Mouse (Mus musculus) spleen, postnatal 14 days (tissue): ENCODE measurements at regions not wholly inside any gene's neighbourhood (a gene's known extent, or its start where the extent isn't known, plus 50 kb on each side); places are given as distances from the start of the nearest gene placed in this dataset.

ENCODE experiments used
- DNase-seq, 2 experiments: peaks; one replicate each; pipeline ENCODE4 v3.0.0; 2021 to 2022; ENCODE audit warnings: low spot score in 2 of 2

GRCm38 (mm10) chr3:131056893-131057660 is 53.2 kb upstream of the Lef1 start:
- DNase-seq: peak in 1 of 2 experiments; percentile 18

- DNase-seq: no peak
Measured at GRCm38 (mm10) chr3:131054241-131054972, 55.9 kb upstream of the Lef1 start.

GRCm38 (mm10) chr3:131047716-131048115 is 62.6 kb upstream of the Lef1 start:
- DNase-seq: no peak

GRCm38 (mm10) chr3:131046412-131046811 is 63.9 kb upstream of the Lef1 start:
- DNase-seq: no peak

GRCm38 (mm10) chr3:131040214-131040825 is 70.0 kb upstream of the Lef1 start:
- no peak for DNase-seq

- DNase-seq: no peak
Measured at GRCm38 (mm10) chr3:131037095-131037494, 73.2 kb upstream of the Lef1 start.

- DNase-seq: no peak
Measured at GRCm38 (mm10) chr3:131034774-131035173, 75.5 kb upstream of the Lef1 start.

- DNase-seq: no peak
Measured at GRCm38 (mm10) chr3:131026336-131026735, 83.9 kb upstream of the Lef1 start.

- DNase-seq: peak; percentile 21 to 34
Measured at GRCm38 (mm10) chr3:131019163-131019956, 90.9 kb upstream of the Lef1 start.

GRCm38 (mm10) chr3:131017899-131018298 is 92.4 kb upstream of the Lef1 start:
- no peak for DNase-seq

GRCm38 (mm10) chr3:131016104-131016503 is 94.2 kb upstream of the Lef1 start:
- DNase-seq: no peak

GRCm38 (mm10) chr3:131014092-131014716 is 96.1 kb upstream of the Lef1 start:
- no peak for DNase-seq

- DNase-seq: no peak
Measured at GRCm38 (mm10) chr3:131000701-131001100, 109.6 kb upstream of the Lef1 start.

GRCm38 (mm10) chr3:131000252-131000651 is 110.0 kb upstream of the Lef1 start:
- DNase-seq: no peak

GRCm38 (mm10) chr3:130999818-131000217 is 110.5 kb upstream of the Lef1 start:
- DNase-seq: no peak

- DNase-seq: no peak
Measured at GRCm38 (mm10) chr3:130998433-130998832, 111.8 kb upstream of the Lef1 start.

- no peak for DNase-seq
Measured at GRCm38 (mm10) chr3:130996786-130997185, 113.5 kb upstream of the Lef1 start.

GRCm38 (mm10) chr3:130991971-130992370 is 118.3 kb upstream of the Lef1 start:
- no peak for DNase-seq

- DNase-seq: no peak
Measured at GRCm38 (mm10) chr3:130986708-130987107, 123.6 kb upstream of the Lef1 start.

- no peak for DNase-seq
Measured at GRCm38 (mm10) chr3:130986101-130986500, 124.2 kb upstream of the Lef1 start.

GRCm38 (mm10) chr3:130981566-130981965 is 128.7 kb upstream of the Lef1 start:
- no peak for DNase-seq
